Mouse (Mus musculus): ENCODE results near the gene Morf4l1.

GRCm38 (mm10) chr9:90076849-90077461 lies 37.6 kb downstream of the Morf4l1 start:
- TF ChIP-seq CTCF (IDR thresholded peaks at IDR 0.05; ENCODE audit: borderline replicate concordance, insufficient read depth, low read depth, low read length) (peak; percentile 75), POLR2A (IDR thresholded peaks at IDR 0.05; ENCODE audit: borderline replicate concordance, insufficient read depth, low read length) (no peak)

Measured in cerebellum, adult 2 months (tissue).